Mouse (Mus musculus): ENCODE measurements around the gene Pam. TPM values are rescaled to one million over a fixed set of nuclear protein-coding genes. Genes with fewer than 3 reads are reported as not detected.

Pam gene
- total and polyA plus RNA-seq, 3 experiments = not detected

DNA sequence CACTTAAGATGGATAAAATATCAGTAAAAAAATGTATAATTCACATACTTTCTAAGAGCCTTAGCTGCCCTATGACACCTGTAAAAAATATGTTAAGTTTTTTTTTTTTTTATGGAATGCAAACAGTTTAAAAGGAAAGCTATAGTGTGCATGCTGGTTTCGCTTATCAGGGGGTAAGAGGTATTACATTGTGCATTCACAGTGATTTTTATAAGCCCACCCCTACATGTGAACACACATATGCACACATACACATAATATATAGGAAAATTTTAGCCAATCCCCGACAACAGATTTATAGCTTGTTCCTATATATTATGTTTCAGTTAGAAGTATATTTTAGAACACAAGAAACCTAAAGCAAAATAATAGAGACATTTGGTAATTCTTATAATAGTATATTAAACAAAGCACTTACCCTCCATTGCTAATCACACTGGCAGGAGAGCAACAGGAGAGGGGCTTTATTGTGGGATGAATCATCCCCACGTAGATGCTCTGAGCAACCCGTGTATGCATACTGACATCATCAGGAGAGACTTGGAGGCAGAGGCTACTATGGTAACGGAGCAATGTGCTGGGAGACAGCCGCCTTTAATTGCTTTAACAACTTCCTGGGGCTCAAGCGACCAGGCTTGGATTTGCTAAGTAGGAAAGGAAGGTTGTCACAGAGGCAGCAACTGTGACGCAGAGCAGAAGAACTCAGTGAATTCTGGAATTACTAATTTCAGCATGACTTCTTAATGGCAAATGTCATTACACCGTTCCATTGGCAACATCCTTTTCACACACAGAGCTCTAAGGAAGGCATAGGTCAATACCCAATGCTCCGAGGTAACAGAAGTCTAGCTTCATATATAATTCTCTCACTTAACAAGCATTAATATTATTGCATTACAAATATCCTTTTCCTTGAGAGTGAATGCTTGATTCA is 47.9 kb downstream of the Pam start:
- H3K36me3 ChIP-seq (ENCODE audit: control insufficient read depth in 1 of 2, insufficient read depth in 2 of 2, low read length in 2 of 2) = no peaks in the 10 kb centered on the region
- H3K79me2 ChIP-seq (ENCODE audit: control insufficient read depth, insufficient read depth, low read length, poor library complexity) = no peaks in the 10 kb centered on the region
- peaks cover 3 to 6% of the 10 kb centered on the region in 2 experiments; a peak in 3 of 4 replicates for H3K27me3 ChIP-seq (ENCODE audit: control insufficient read depth in 1 of 2, insufficient read depth in 2 of 2, low read length in 2 of 2)
- no peaks in the 10 kb centered on the region for H3K9me3 ChIP-seq (replicated peaks; ENCODE audit: insufficient read depth, low read length)
- DNase-seq (ENCODE audit: low read depth, low spot score) = no peak
- H3K9ac ChIP-seq (ENCODE audit: control insufficient read depth, low read depth, low read length, poor library complexity, severe bottlenecking) = no peak overlapping the region
- no peaks in the 10 kb centered on the region for H3K4me1 ChIP-seq (ENCODE audit: control insufficient read depth in 1 of 2, insufficient read depth in 2 of 2, low read length in 2 of 2)
- no peak overlapping the region for H3K27ac ChIP-seq (ENCODE audit: control insufficient read depth, low read depth, low read length)
- H3K4me3 ChIP-seq (ENCODE audit: control insufficient read depth in 1 of 2, insufficient read depth in 1 of 2, low read depth in 2 of 2, low read length in 2 of 2) = no peak overlapping the region
- no peak for TF ChIP-seq MAFK (IDR thresholded peaks at IDR 0.05; ENCODE audit: borderline replicate concordance, low read depth, low read length)
- TF ChIP-seq TBP (IDR thresholded peaks at IDR 0.05; ENCODE audit: low read depth, low read length) = no peak
- no peak for TF ChIP-seq POLR2A (IDR thresholded peaks at IDR 0.05; ENCODE audit: control insufficient read depth in 1 of 2, insufficient read depth in 1 of 2, low read depth in 1 of 2, low read length in 2 of 2, poor library complexity in 1 of 2)

- no peak for DNase-seq (ENCODE audit: low read depth, low spot score)
- H3K4me1 ChIP-seq (ENCODE audit: control insufficient read depth in 1 of 2, insufficient read depth in 2 of 2, low read length in 2 of 2) = no peaks in the 10 kb centered on the region
- H3K9ac ChIP-seq (ENCODE audit: control insufficient read depth, low read depth, low read length, poor library complexity, severe bottlenecking) = no peak overlapping the region
- H3K27ac ChIP-seq (ENCODE audit: control insufficient read depth, low read depth, low read length) = no peak overlapping the region
- TF ChIP-seq MYB (IDR thresholded peaks at IDR 0.05; ENCODE audit: low read depth, low read length) (no peak), EP300 (IDR thresholded peaks at IDR 0.05; ENCODE audit: low read depth in 1 of 2, low read length in 2 of 2) (no peak), POLR2AphosphoS5 (IDR thresholded peaks at IDR 0.05; ENCODE audit: borderline replicate concordance, low read depth, low read length) (no peak), POLR2AphosphoS2 (IDR thresholded peaks at IDR 0.05; ENCODE audit: low read length) (no peak), ELF1 (IDR thresholded peaks at IDR 0.05; ENCODE audit: low read depth, low read length) (no peak), UBTF (IDR thresholded peaks at IDR 0.05; ENCODE audit: borderline replicate concordance, insufficient read depth, low read depth, low read length) (no peak), MAX (IDR thresholded peaks at IDR 0.05; ENCODE audit: low read length) (no peak), NRF1 (IDR thresholded peaks at IDR 0.05; ENCODE audit: insufficient read depth, low read depth, low read length, poor library complexity, severe bottlenecking) (no peak), RCOR1 (IDR thresholded peaks at IDR 0.05; ENCODE audit: low read depth, low read length) (no peak), TCF12 (IDR thresholded peaks at IDR 0.05; ENCODE audit: low read depth, low read length) (no peak), MEF2A (IDR thresholded peaks at IDR 0.05; ENCODE audit: extremely low read depth, insufficient replicate concordance, low read depth, low read length, poor library complexity, severe bottlenecking) (no peak), ZMIZ1 (IDR thresholded peaks at IDR 0.05; ENCODE audit: low read depth, low read length) (no peak), BHLHE40 (IDR thresholded peaks at IDR 0.05; ENCODE audit: borderline replicate concordance, low read depth, low read length) (no peak), E2F4 (IDR thresholded peaks at IDR 0.05; ENCODE audit: borderline replicate concordance, low read depth, low read length) (no peak), TAL1 (IDR thresholded peaks at IDR 0.05; ENCODE audit: low read length) (no peak)
- no peaks in the 10 kb centered on the region for H3K9me3 ChIP-seq (replicated peaks; ENCODE audit: insufficient read depth, low read length)
- no peaks in the 10 kb centered on the region for H3K79me2 ChIP-seq (ENCODE audit: control insufficient read depth, insufficient read depth, low read length, poor library complexity)
- H3K36me3 ChIP-seq (ENCODE audit: control insufficient read depth in 1 of 2, insufficient read depth in 2 of 2, low read length in 2 of 2) = no peaks in the 10 kb centered on the region
- H3K4me3 ChIP-seq (ENCODE audit: control insufficient read depth in 1 of 2, insufficient read depth in 1 of 2, low read depth in 2 of 2, low read length in 2 of 2) = no peak overlapping the region
- peaks cover 0 to 3% of the 10 kb centered on the region in 2 experiments; a peak in 2 of 4 replicates for H3K27me3 ChIP-seq (ENCODE audit: control insufficient read depth in 1 of 2, insufficient read depth in 2 of 2, low read length in 2 of 2)
Measured at GRCm38 (mm10) chr1:98042425-98042824, 53.0 kb downstream of the Pam start.
